Mouse (Mus musculus): Measurements from ENCODE around the gene Hpcal1. TPM values are rescaled to one million over a fixed set of nuclear protein-coding genes. Genes with fewer than 3 reads are reported as not detected.
A peak's percentile ranks its signal among the peaks of the same experiment; 100 is the strongest.
"Not testable (repeated sequence)": the region's sequence is repeated elsewhere in the genome, so short reads cannot be mapped to it uniquely, and the experiment has no call there.

Hpcal1 gene
- polyA plus RNA-seq, 1 experiment from 2014 or later, result 57.7 TPM

- WGBS, result 60% methylated on average over 6 of the region's 6 CpGs
- Histone ChIP-seq H3K4me1 (ENCODE audit: control insufficient read depth, insufficient read depth, low read length) (peaks cover 11% of the 10 kb centered on the region; the same call in 1 of the 2 replicates), H3K27me3 (replicated peaks; ENCODE audit: control insufficient read depth, insufficient read depth, low read length) (no peaks in the 10 kb centered on the region), H3K4me2 (ENCODE audit: low read depth, low read length) (no peak overlapping the region), H3K36me3 (ENCODE audit: control insufficient read depth, insufficient read depth, low read length) (no peaks in the 10 kb centered on the region), H3K9ac (ENCODE audit: low read depth, low read length) (no peak overlapping the region), H3K9me3 (ENCODE audit: control insufficient read depth, low read length) (no peaks in the 10 kb centered on the region), H3K27ac (replicated peaks; ENCODE audit: low read depth, low read length) (no peak overlapping the region), H3K4me3 (ENCODE audit: low read depth, low read length) (no peak overlapping the region)
- ATAC-seq (ENCODE audit: low read depth) (no peak), DNase-seq (ENCODE audit: low spot score) (no peak)
These were observed 71.8 kb downstream of the Hpcal1 start for GRCm38 (mm10) chr12:17762286-17762933.

- ATAC-seq (ENCODE audit: low read depth) (no peak), DNase-seq (ENCODE audit: low spot score) (no peak)
- Histone ChIP-seq H3K9me3 (ENCODE audit: control insufficient read depth, low read length) (no peaks in the 10 kb centered on the region), H3K4me3 (ENCODE audit: low read depth, low read length) (no peak overlapping the region), H3K36me3 (ENCODE audit: control insufficient read depth, insufficient read depth, low read length) (no peaks in the 10 kb centered on the region), H3K9ac (ENCODE audit: low read depth, low read length) (no peak overlapping the region), H3K27me3 (replicated peaks; ENCODE audit: control insufficient read depth, insufficient read depth, low read length) (no peaks in the 10 kb centered on the region), H3K4me2 (ENCODE audit: low read depth, low read length) (no peak overlapping the region), H3K4me1 (ENCODE audit: control insufficient read depth, insufficient read depth, low read length) (peaks cover 11% of the 10 kb centered on the region; the same call in 1 of the 2 replicates), H3K27ac (replicated peaks; ENCODE audit: low read depth, low read length) (no peak overlapping the region)
These were observed 72.4 kb downstream of the Hpcal1 start for GRCm38 (mm10) chr12:17763054-17763453.

- H3K27me3 ChIP-seq (replicated peaks; ENCODE audit: control insufficient read depth, insufficient read depth, low read length), result no peaks in the 10 kb centered on the region
- H3K36me3 ChIP-seq (ENCODE audit: control insufficient read depth, insufficient read depth, low read length), result no peaks in the 10 kb centered on the region
- H3K4me2 ChIP-seq (ENCODE audit: low read depth, low read length), result no peak overlapping the region
- DNase-seq (ENCODE audit: low spot score), result no peak
- peaks cover 11% of the 10 kb centered on the region; the same call in 1 of the 2 replicates for H3K4me1 ChIP-seq (ENCODE audit: control insufficient read depth, insufficient read depth, low read length)
- H3K9ac ChIP-seq (ENCODE audit: low read depth, low read length), result no peak overlapping the region
- H3K4me3 ChIP-seq (ENCODE audit: low read depth, low read length), result no peak overlapping the region
- no peak for ATAC-seq (ENCODE audit: low read depth)
- no peak overlapping the region for H3K27ac ChIP-seq (replicated peaks; ENCODE audit: low read depth, low read length)
- H3K9me3 ChIP-seq (ENCODE audit: control insufficient read depth, low read length), result no peaks in the 10 kb centered on the region
- 47% methylated on average over 3 of the region's 3 CpGs for WGBS
These were observed 73.3 kb downstream of the Hpcal1 start for GRCm38 (mm10) chr12:17764005-17764404.

- WGBS, result 89% methylated on average over 1 of the region's 1 CpGs
- not testable (repeated sequence) for DNase-seq (ENCODE audit: low spot score); H3K9ac ChIP-seq (ENCODE audit: low read depth, low read length); H3K27ac ChIP-seq (replicated peaks; ENCODE audit: low read depth, low read length); ATAC-seq (ENCODE audit: low read depth); H3K27me3 ChIP-seq (replicated peaks; ENCODE audit: control insufficient read depth, insufficient read depth, low read length); H3K36me3 ChIP-seq (ENCODE audit: control insufficient read depth, insufficient read depth, low read length); H3K4me1 ChIP-seq (ENCODE audit: control insufficient read depth, insufficient read depth, low read length); H3K9me3 ChIP-seq (ENCODE audit: control insufficient read depth, low read length); H3K4me3 ChIP-seq (ENCODE audit: low read depth, low read length); H3K4me2 ChIP-seq (ENCODE audit: low read depth, low read length)
These were observed 76.9 kb downstream of the Hpcal1 start for GRCm38 (mm10) chr12:17767567-17767966.

- Histone ChIP-seq H3K27ac (replicated peaks; ENCODE audit: low read depth, low read length) (no peak overlapping the region), H3K27me3 (replicated peaks; ENCODE audit: control insufficient read depth, insufficient read depth, low read length) (no peaks in the 10 kb centered on the region), H3K36me3 (ENCODE audit: control insufficient read depth, insufficient read depth, low read length) (no peaks in the 10 kb centered on the region), H3K4me2 (ENCODE audit: low read depth, low read length) (no peak overlapping the region), H3K4me1 (ENCODE audit: control insufficient read depth, insufficient read depth, low read length) (0 out of 2 replicates have a peak, but pooled peaks cover under 1% of the 10 kb centered on the region), H3K9ac (ENCODE audit: low read depth, low read length) (no peak overlapping the region), H3K9me3 (ENCODE audit: control insufficient read depth, low read length) (no peaks in the 10 kb centered on the region), H3K4me3 (ENCODE audit: low read depth, low read length) (no peak overlapping the region)
- ATAC-seq (ENCODE audit: low read depth) (no peak), DNase-seq (ENCODE audit: low spot score) (no peak)
- WGBS, result 45% methylated on average over 2 of the region's 2 CpGs
These were observed 79.0 kb downstream of the Hpcal1 start for GRCm38 (mm10) chr12:17769476-17770172.

GRCm38 (mm10) chr12:17770538-17770937 lies 79.9 kb downstream of the Hpcal1 start:
- peak; percentile 33; the same call in 1 of the 2 replicates for ATAC-seq (ENCODE audit: low read depth)

GRCm38 (mm10) chr12:17773721-17774120 lies 83.1 kb downstream of the Hpcal1 start:
- not testable (repeated sequence) for DNase-seq (ENCODE audit: low spot score); H3K27ac ChIP-seq (replicated peaks; ENCODE audit: low read depth, low read length); ATAC-seq (ENCODE audit: low read depth); H3K9ac ChIP-seq (ENCODE audit: low read depth, low read length); H3K9me3 ChIP-seq (ENCODE audit: control insufficient read depth, low read length); H3K27me3 ChIP-seq (replicated peaks; ENCODE audit: control insufficient read depth, insufficient read depth, low read length); H3K36me3 ChIP-seq (ENCODE audit: control insufficient read depth, insufficient read depth, low read length); H3K4me3 ChIP-seq (ENCODE audit: low read depth, low read length); H3K4me1 ChIP-seq (ENCODE audit: control insufficient read depth, insufficient read depth, low read length); H3K4me2 ChIP-seq (ENCODE audit: low read depth, low read length)
- 72% methylated on average over 5 of the region's 5 CpGs for WGBS

More at GRCm38 (mm10) chr12:17770538-17770937, 79.9 kb downstream of the Hpcal1 start:
- Histone ChIP-seq H3K27ac (replicated peaks; ENCODE audit: low read depth, low read length) (no peak overlapping the region), H3K4me3 (ENCODE audit: low read depth, low read length) (no peak overlapping the region), H3K4me2 (ENCODE audit: low read depth, low read length) (no peak overlapping the region), H3K4me1 (ENCODE audit: control insufficient read depth, insufficient read depth, low read length) (no peaks in the 10 kb centered on the region), H3K9ac (ENCODE audit: low read depth, low read length) (no peak overlapping the region), H3K27me3 (replicated peaks; ENCODE audit: control insufficient read depth, insufficient read depth, low read length) (no peaks in the 10 kb centered on the region), H3K36me3 (ENCODE audit: control insufficient read depth, insufficient read depth, low read length) (no peaks in the 10 kb centered on the region), H3K9me3 (ENCODE audit: control insufficient read depth, low read length) (no peaks in the 10 kb centered on the region)
- WGBS, result 9% methylated on average over 2 of the region's 2 CpGs
- DNase-seq (ENCODE audit: low spot score), result no peak

GRCm38 (mm10) chr12:17774842-17775241 lies 84.2 kb downstream of the Hpcal1 start:
- WGBS, result 67% methylated on average over 3 of the region's 3 CpGs
- H3K4me2 ChIP-seq (ENCODE audit: low read depth, low read length); H3K4me3 ChIP-seq (ENCODE audit: low read depth, low read length); H3K9me3 ChIP-seq (ENCODE audit: control insufficient read depth, low read length); H3K36me3 ChIP-seq (ENCODE audit: control insufficient read depth, insufficient read depth, low read length); DNase-seq (ENCODE audit: low spot score); H3K27me3 ChIP-seq (replicated peaks; ENCODE audit: control insufficient read depth, insufficient read depth, low read length); H3K9ac ChIP-seq (ENCODE audit: low read depth, low read length); ATAC-seq (ENCODE audit: low read depth); H3K4me1 ChIP-seq (ENCODE audit: control insufficient read depth, insufficient read depth, low read length); H3K27ac ChIP-seq (replicated peaks; ENCODE audit: low read depth, low read length): not testable (repeated sequence)

All from embryonic facial prominence, embryonic 14.5 days (tissue).